Mouse (Mus musculus) spleen, adult 2 months (tissue): ENCODE measurements at regions not wholly inside any gene's neighbourhood (a gene's known extent, or its start where the extent isn't known, plus 50 kb on each side); places are given as distances from the start of the nearest gene placed in this dataset.
"Not testable (repeated sequence)": the region's sequence is repeated elsewhere in the genome, so short reads cannot be mapped to it uniquely, and the experiment has no call there.

Experiments
- DNase-seq, 2 experiments: peaks; one replicate each; pipeline versions ENCODE4 v3.0.0 to v3.0.0-alpha.2; 2012 to 2021; ENCODE audit warnings: low spot score in 2 of 2, low read depth in 1 of 2
- H3K27ac ChIP-seq: fragments of 200-500 bp; 2 replicates; pipeline ENCODE4 v1.5.1; 2012; ENCODE audit warnings: low read length, inconsistent platforms; ENCODE audit not compliant: insufficient read depth
- H3K27me3 ChIP-seq: fragments of 200-500 bp; 2 replicates; pipeline ENCODE4 v1.6.1; 2012; ENCODE audit warnings: mild to moderate bottlenecking, moderate library complexity, low read length, inconsistent platforms; ENCODE audit not compliant: control insufficient read depth, insufficient read depth
- H3K36me3 ChIP-seq: fragments of 200-500 bp; 2 replicates; pipeline ENCODE4 v1.6.1; 2012; ENCODE audit warnings: mild to moderate bottlenecking, low read length, inconsistent platforms; ENCODE audit not compliant: control insufficient read depth, insufficient read depth
- H3K4me1 ChIP-seq: fragments of 200-500 bp; 2 replicates; pipeline ENCODE4 v1.6.1; 2011; ENCODE audit warnings: inconsistent platforms; ENCODE audit not compliant: control insufficient read depth, insufficient read depth, insufficient read length
- H3K4me3 ChIP-seq: fragments of 200-500 bp; 2 replicates; pipeline ENCODE4 v1.5.1; 2011; ENCODE audit warnings: mild to moderate bottlenecking, inconsistent platforms; ENCODE audit not compliant: insufficient read depth, insufficient read length; ENCODE audit errors: extremely low read depth
- CTCF ChIP-seq: fragments of 200-500 bp; IDR thresholded peaks from 2 replicates; pipeline ENCODE4 v1.5.1; 2011; ENCODE audit warnings: mild to moderate bottlenecking, inconsistent platforms; ENCODE audit not compliant: insufficient read depth, insufficient read length, insufficient replicate concordance; ENCODE audit errors: extremely low read depth
- POLR2A ChIP-seq: fragments of 200-500 bp; IDR thresholded peaks from 2 replicates; pipeline ENCODE4 v1.6.1; 2011; ENCODE audit warnings: low read depth, low read length, inconsistent platforms
- WGBS: fragments of 180-500 bp; shearing (Covaris S2); methylation state at CpG from one replicate; pipeline ENCODE4 v1.1.7; 2018; 5-methylcytosine and 5-hydroxymethylcytosine counted together

DNA sequence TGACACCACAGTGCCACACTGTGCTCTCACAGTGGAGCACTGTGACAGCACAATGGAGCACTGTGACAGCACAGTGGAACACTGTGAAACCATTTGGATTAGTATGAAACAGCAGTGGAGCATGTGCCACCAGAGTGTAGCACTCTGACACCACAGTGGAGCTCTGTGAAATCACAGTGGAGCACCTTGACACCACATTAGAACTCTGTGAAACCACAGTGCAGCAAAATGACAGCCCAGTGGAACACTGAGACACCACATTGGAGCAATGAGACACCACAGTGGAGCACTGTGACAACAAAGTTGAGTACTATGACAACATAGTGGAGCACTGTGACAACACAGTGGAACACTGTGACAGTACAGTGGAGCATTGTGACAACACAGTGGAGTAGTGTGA lies 112.2 kb upstream of the Vmn1r2 start:
- no peaks in the 10 kb centered on the region for H3K4me1 ChIP-seq
- H3K36me3 ChIP-seq, result no peaks in the 10 kb centered on the region
- H3K27ac ChIP-seq, result no peak overlapping the region
- DNase-seq, result no peak
- no peak overlapping the region for H3K4me3 ChIP-seq
- TF ChIP-seq POLR2A (no peak), CTCF (no peak)
- no peaks in the 10 kb centered on the region for H3K27me3 ChIP-seq

DNA sequence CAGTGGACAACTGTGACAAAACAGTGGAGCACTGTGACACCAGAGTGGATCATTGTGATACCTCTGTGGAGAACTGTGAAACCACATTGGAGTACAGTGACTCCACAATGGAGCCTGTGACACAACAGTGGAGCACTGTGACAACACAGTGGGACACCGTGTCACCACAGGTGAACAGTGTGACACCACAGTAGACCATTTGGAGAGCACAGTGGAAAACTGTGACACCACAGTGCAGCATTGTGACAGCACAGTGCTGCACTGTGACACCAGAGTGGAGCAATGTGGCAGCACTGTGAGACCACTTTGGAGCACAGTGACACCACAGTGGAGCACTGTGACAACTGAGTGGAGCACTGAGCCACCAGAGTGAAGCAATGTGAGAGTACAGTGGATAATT lies 111.7 kb upstream of the Vmn1r2 start:
- Histone ChIP-seq H3K27me3 (no peaks in the 10 kb centered on the region), H3K36me3 (no peaks in the 10 kb centered on the region), H3K4me1 (no peaks in the 10 kb centered on the region), H3K27ac (no peak overlapping the region), H3K4me3 (no peak overlapping the region)
- no peak for DNase-seq
- WGBS, result 77% methylated on average over 1 of the region's 1 CpGs
- TF ChIP-seq POLR2A (no peak), CTCF (no peak)

DNA sequence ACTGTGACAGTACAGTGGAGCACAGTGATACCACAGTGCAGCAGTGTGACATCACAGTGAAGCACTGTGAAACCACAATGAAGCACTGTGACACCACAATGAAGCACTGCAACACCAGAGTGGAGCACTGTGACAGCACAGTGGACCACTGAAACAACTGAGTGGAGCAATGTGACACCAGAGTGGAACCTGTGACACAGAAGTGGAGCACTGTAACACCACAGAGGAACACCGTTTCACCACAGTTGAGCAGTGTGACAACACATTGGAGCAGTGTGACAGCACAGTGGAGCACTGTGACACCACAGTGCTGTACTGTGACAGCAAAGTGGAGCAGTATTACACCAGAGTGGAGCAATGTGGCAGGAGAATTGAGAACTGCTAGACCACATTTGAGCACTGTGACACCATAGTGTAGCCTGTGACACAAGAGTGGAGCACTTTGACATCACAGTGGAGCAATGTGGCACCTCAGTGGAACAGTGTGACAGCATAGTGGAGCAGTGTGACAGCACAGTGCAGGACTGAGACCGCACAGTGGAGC lies 107.5 kb upstream of the Vmn1r2 start:
- TF ChIP-seq CTCF, result no peak
- no peak for TF ChIP-seq POLR2A
- Histone ChIP-seq H3K36me3 (no peaks in the 10 kb centered on the region), H3K27ac (no peak overlapping the region), H3K4me3 (no peak overlapping the region), H3K27me3 (no peaks in the 10 kb centered on the region), H3K4me1 (no peaks in the 10 kb centered on the region)
- no peak for DNase-seq
- WGBS, result 62% methylated on average over 2 of the region's 2 CpGs

DNA sequence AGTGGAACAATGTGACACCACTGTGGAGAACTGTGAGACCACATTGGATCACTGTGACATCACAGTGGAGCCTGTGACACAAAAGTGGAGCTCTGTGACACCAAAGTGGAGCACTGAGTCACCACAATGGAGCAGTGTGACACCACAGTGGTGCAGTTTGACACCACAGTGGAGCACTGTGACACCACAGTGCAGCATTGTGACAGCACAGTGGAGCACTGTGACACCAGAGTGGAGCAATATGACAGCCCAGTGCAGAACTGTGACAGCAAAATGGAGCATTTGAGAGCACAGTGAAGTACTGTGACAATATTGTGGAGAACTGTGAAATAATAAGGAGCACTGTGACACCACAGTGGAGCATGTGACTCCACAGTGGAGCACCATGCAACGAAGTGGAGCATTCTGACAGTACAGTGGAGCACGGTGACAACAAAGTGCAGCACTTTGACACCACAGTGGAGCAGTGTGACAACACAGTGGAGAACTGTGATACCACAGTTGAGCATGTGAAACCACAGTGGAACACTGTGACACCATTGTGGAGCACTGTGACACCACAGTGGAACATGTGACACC lies 105.0 kb upstream of the Vmn1r2 start:
- 68% methylated on average over 2 of the region's 2 CpGs for whole genome bisulfite sequencing
- no peaks in the 10 kb centered on the region for H3K4me1 ChIP-seq
- no peaks in the 10 kb centered on the region for H3K27me3 ChIP-seq
- H3K36me3 ChIP-seq, result no peaks in the 10 kb centered on the region
- H3K4me3 ChIP-seq, result no peak overlapping the region
- H3K27ac ChIP-seq, result no peak overlapping the region
- no peak for TF ChIP-seq POLR2A
- no peak for TF ChIP-seq CTCF
- peak in 1 of 2 experiments; percentile 2 for DNase-seq

DNA sequence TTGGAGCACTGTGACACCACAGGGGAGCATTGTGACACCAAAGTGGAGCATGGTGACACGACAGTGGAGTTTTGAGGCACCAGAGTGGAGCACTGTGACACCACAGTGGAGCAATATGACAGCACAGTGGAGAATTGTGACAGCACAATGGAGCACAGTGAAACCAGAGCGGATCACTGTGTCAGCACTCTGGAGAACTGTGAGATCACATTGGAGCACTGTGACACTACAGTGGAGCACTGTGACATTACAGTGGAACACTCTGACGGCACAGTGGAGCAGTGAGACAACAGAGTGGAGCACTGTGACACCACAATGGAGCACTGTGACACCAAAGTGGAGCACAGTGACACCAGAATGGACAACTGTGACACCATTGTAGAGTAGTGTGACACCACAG lies 103.2 kb upstream of the Vmn1r2 start:
- H3K4me3 ChIP-seq, result no peak overlapping the region
- no peak overlapping the region for H3K27ac ChIP-seq
- peak in 1 of 2 experiments; percentile 2 for DNase-seq

DNA sequence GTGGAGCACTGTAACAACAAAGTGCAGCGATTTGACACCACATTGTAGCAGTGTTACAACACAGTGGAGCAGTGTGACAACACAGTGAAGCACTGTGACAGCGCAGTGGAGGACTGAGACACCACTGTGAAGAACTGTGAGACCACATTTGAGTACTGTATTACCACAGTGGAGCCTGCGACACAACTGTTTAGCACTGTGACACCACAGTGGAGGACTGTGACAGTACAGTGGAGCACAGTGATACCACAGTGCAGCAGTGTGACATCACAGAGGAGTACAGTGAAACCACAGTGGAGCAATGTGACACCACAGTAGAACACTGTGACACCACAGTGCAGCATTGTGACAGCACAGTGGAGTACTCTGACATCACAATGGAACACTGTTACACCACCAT lies 102.5 kb upstream of the Vmn1r2 start:
- Histone ChIP-seq H3K4me1 (no peaks in the 10 kb centered on the region), H3K4me3 (no peak overlapping the region), H3K36me3 (no peaks in the 10 kb centered on the region), H3K27ac (no peak overlapping the region), H3K27me3 (no peaks in the 10 kb centered on the region)
- TF ChIP-seq POLR2A, result no peak
- TF ChIP-seq CTCF, result no peak
- WGBS, result 35% methylated on average over 3 of the region's 3 CpGs
- DNase-seq, result no peak

More for the DNA sequence above, 103.2 kb upstream of the Vmn1r2 start:
- no peaks in the 10 kb centered on the region for H3K36me3 ChIP-seq
- TF ChIP-seq POLR2A (no peak), CTCF (no peak)
- no peaks in the 10 kb centered on the region for H3K27me3 ChIP-seq
- H3K4me1 ChIP-seq, result no peaks in the 10 kb centered on the region
- WGBS, result 49% methylated on average over 3 of the region's 3 CpGs

DNA sequence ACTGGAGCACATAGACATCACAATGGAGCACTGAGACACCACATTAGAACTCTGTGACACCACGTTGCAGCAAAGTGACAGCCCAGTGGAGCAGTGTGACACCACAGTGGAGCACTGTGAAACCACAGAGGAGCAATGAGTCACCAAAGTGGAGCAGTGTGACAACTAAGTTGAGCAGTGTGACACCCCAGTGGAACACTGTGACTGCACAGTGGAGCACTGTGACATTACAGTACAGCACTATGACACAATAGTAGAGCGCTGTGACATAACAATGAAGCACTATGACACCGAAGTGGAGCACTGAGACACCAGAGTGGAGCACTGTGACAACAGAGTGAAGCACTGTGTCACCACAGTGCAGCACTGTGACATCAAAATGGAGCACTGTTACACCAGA lies 101.8 kb upstream of the Vmn1r2 start:
- H3K27me3 ChIP-seq, DNase-seq, H3K4me3 ChIP-seq, H3K36me3 ChIP-seq, H3K4me1 ChIP-seq, H3K27ac ChIP-seq: not testable (repeated sequence)
- 65% methylated on average over 3 of the region's 3 CpGs for WGBS
